Mouse (Mus musculus) lung, embryonic 15.5 days (tissue): ENCODE results near the gene Mif. TPM values are rescaled to one million over a fixed set of nuclear protein-coding genes. Genes with fewer than 3 reads are reported as not detected.

Experiments
- ATAC-seq: fragments of 200-750 bp; cut with Nextera tagmentation; 2 replicates; pipeline ENCODE4 v1.8.0; 2017; ENCODE audit warnings: moderate number of reproducible peaks, borderline replicate concordance; ENCODE audit not compliant: low FRiP score, low TSS enrichment; ENCODE audit errors: extremely low read depth
- H3K27ac ChIP-seq: fragments of 300-500 bp; sonication (generic); 2 replicates; pipeline ENCODE4 v1.5.1; 2015; ENCODE audit warnings: moderate library complexity, mild to moderate bottlenecking, inconsistent platforms
- H3K27me3 ChIP-seq: fragments of 300-500 bp; sonication (generic); 2 replicates; pipeline ENCODE4 v1.6.1; 2015; ENCODE audit warnings: inconsistent platforms
- H3K36me3 ChIP-seq: fragments of 300-500 bp; sonication (generic); 2 replicates; pipeline ENCODE4 v1.6.1; 2015; ENCODE audit warnings: inconsistent platforms
- H3K4me1 ChIP-seq: fragments of 300-500 bp; sonication (generic); 2 replicates; pipeline ENCODE4 v1.6.1; 2015; ENCODE audit warnings: inconsistent platforms
- H3K4me2 ChIP-seq: fragments of 300-500 bp; sonication (generic); 2 replicates; pipeline ENCODE4 v1.6.1; 2015; ENCODE audit warnings: inconsistent platforms, mild to moderate bottlenecking, moderate library complexity
- H3K4me3 ChIP-seq: fragments of 300-500 bp; sonication (generic); 2 replicates; pipeline ENCODE4 v1.5.1; 2015; ENCODE audit warnings: mild to moderate bottlenecking, inconsistent platforms
- H3K9ac ChIP-seq: fragments of 300-500 bp; sonication (generic); 2 replicates; pipeline ENCODE4 v1.6.1; 2015; ENCODE audit warnings: inconsistent platforms
- H3K9me3 ChIP-seq: fragments of 300-500 bp; sonication (generic); 2 replicates; pipeline ENCODE4 v1.6.1; 2016; ENCODE audit warnings: inconsistent platforms
- WGBS: fragments of 180-500 bp; shearing (Covaris S2); methylation state at CpG from one replicate; pipeline ENCODE4 v1.1.7; 2015; 5-methylcytosine and 5-hydroxymethylcytosine counted together
- polyA plus RNA-seq: library from polyadenylated mRNA; unstranded; fragments of >200 nt; fragmentation: Nextera tagmentation; extraction: Ambion mirVana; gene quantifications from 2 replicates; pipeline ENCODE4 v1.2.1, GENCODE M21; 2015

Mif gene
- polyA plus RNA-seq, 1 experiment from 2014 or later: 1,625 TPM

DNA sequence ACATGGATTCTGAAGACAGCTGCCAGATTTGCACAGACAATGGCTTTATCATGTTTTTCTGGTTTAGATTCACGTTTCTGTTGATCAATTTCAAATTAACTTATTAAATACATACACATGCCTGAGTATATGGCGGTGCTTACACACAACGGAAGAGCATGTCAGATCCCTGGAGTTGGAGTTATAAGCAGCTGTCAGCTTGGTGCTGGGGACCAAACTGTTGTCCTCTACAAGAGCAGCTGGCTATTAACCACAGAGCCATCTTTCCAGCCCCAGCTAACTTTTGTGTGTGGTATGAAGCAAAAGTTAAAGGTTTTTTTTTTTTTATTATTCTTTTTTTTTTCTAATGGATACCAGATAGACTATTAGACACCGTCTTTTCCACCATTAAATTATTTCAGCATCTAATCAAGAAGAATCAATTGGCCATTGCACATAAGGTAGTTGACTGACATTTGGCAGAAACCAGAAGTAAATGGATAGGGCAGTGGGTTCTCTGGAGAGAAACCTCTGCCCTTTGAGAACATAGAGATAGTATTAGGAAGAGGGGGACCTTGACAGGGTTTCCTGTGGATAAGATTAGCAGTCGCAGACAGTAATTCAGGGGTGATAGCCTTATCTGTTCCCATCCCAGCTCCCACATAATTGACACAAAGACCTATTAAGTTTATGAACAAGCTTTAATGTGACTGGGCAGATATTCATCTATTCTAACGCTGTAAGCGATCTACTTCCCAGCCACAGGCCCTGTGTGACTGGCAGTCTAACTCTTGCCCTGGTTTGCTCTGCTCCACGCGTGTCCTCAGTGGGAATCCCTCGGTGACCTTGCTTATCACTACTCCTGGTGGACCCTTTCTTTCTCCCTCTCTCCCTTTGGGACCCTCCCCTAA lies 12.2 kb upstream of the Mif start:
- no peaks in the 10 kb centered on the region for H3K9me3 ChIP-seq
- H3K9ac ChIP-seq: no peak overlapping the region; the same call in 1 of the 2 replicates
- H3K27ac ChIP-seq: no peak overlapping the region
- no peaks in the 10 kb centered on the region for H3K36me3 ChIP-seq
- peaks cover 9% of the 10 kb centered on the region; the same call in 1 of the 2 replicates for H3K4me1 ChIP-seq
- H3K4me2 ChIP-seq: peak overlapping the region; percentile 62
- 32% methylated on average over 10 of the region's 10 CpGs for WGBS
- H3K4me3 ChIP-seq: peak overlapping the region; percentile 41
- H3K27me3 ChIP-seq: no peaks in the 10 kb centered on the region
- ATAC-seq: no peak

DNA sequence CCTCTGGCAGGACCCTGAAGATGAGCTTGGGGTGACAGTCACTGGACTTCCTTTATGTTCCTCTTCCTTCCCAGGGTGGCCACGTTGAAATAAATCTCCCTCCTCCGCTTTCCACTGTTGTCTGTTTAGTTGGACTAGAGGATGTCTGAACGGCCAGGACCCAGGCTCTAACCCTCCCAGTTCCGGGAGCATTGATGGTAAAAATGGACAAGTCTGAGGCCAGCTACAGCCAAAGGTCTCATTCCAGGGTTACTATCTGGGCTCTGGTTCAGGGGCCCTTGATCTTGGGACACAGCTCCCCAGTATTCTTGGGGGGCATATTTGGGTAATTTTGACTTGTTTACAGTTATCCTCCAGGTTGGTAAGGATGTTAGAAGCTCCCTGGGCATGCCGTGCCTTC lies 1.5 kb upstream of the Mif start:
- Histone ChIP-seq H3K9me3 (no peaks in the 10 kb centered on the region), H3K4me3 (no peak overlapping the region), H3K4me2 (no peak overlapping the region), H3K27me3 (no peaks in the 10 kb centered on the region), H3K9ac (no peak overlapping the region), H3K4me1 (peaks cover 24% of the 10 kb centered on the region), H3K27ac (no peak overlapping the region), H3K36me3 (peaks cover 10% of the 10 kb centered on the region; the same call in 1 of the 2 replicates)
- no peak for ATAC-seq
- WGBS: 76% methylated on average over 5 of the region's 5 CpGs

DNA sequence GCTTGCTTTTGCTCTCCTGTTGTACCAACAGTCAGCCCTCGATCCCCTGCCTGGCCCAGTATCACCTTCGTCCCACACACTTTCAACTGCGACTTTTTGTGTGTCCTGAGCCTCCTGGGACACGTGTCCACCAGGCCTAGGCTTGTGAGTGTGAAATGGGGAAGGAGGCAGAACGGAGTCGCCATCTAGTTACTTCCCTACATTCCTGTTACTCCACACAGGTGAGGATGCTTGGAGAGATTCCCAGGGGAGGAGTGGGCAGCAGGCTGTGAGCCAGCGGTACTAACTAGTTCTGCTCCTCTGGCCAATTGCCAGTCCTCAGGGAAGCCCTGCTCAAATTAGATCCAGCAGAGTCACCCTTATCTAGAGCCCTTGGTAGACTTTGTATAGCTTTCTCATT lies 706 bp upstream of the Mif start:
- no peak overlapping the region for H3K4me3 ChIP-seq
- H3K9ac ChIP-seq: peak overlapping the region; percentile 90; the same call in 1 of the 2 replicates
- H3K27ac ChIP-seq: peak overlapping the region; percentile 97
- no peaks in the 10 kb centered on the region for H3K27me3 ChIP-seq
- peaks cover 10% of the 10 kb centered on the region; the same call in 1 of the 2 replicates for H3K36me3 ChIP-seq
- H3K9me3 ChIP-seq: no peaks in the 10 kb centered on the region
- H3K4me1 ChIP-seq: peaks cover 24% of the 10 kb centered on the region
- ATAC-seq: no peak
- 28% methylated on average over 7 of the region's 7 CpGs for WGBS
- peak overlapping the region; percentile 64 for H3K4me2 ChIP-seq

- H3K27ac ChIP-seq: peak overlapping the region; percentile 97
- WGBS: 3% methylated on average over 27 of the region's 27 CpGs
- peak overlapping the region; percentile 64 for H3K4me2 ChIP-seq
- H3K4me3 ChIP-seq: peak overlapping the region; percentile 86
- H3K9me3 ChIP-seq: no peaks in the 10 kb centered on the region
- peaks cover 10% of the 10 kb centered on the region; the same call in 1 of the 2 replicates for H3K36me3 ChIP-seq
- H3K9ac ChIP-seq: peak overlapping the region; percentile 90
- H3K27me3 ChIP-seq: no peaks in the 10 kb centered on the region
- peaks cover 24% of the 10 kb centered on the region for H3K4me1 ChIP-seq
- ATAC-seq: peak; percentile 67
These were observed 813 bp downstream of the Mif start for GRCm38 (mm10) chr10:75859107-75859746.

DNA sequence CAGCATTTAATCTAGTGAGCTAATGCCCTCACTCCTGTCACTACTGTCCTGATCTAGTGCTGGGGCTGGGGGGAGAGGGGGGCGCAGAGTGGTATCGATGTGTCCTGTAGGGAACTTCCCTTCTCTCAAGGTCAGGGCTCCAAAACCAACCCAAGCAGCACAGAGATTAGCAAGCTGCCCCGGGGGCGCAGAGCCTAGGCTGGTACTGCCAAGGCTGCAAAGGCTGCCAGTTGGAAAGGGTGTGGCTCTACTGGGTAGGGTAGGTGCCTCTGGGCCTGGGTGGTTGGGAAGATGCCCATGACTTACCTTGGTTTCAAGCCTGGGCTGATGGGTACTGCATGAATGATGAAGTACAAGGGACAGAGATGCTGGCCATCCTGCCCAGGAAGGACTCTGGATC lies 2.4 kb downstream of the Mif start:
- Histone ChIP-seq H3K9ac (no peak overlapping the region), H3K9me3 (no peaks in the 10 kb centered on the region)
- WGBS: 91% methylated on average over 4 of the region's 4 CpGs

GRCm38 (mm10) chr10:75856976-75857375 lies 3.1 kb downstream of the Mif start:
- Histone ChIP-seq H3K9me3 (no peaks in the 10 kb centered on the region), H3K4me3 (no peak overlapping the region), H3K36me3 (peaks cover 10% of the 10 kb centered on the region; the same call in 1 of the 2 replicates), H3K27ac (no peak overlapping the region), H3K4me1 (peaks cover 24% of the 10 kb centered on the region), H3K9ac (no peak overlapping the region), H3K4me2 (no peak overlapping the region), H3K27me3 (no peaks in the 10 kb centered on the region)
- WGBS: 75% methylated on average over 3 of the region's 3 CpGs
- no peak for ATAC-seq

More for the DNA sequence above, 2.4 kb downstream of the Mif start:
- H3K4me3 ChIP-seq: no peak overlapping the region
- H3K36me3 ChIP-seq: peaks cover 10% of the 10 kb centered on the region; the same call in 1 of the 2 replicates
- no peak overlapping the region for H3K4me2 ChIP-seq
- no peak overlapping the region for H3K27ac ChIP-seq
- peaks cover 24% of the 10 kb centered on the region for H3K4me1 ChIP-seq
- no peaks in the 10 kb centered on the region for H3K27me3 ChIP-seq
- ATAC-seq: no peak

DNA sequence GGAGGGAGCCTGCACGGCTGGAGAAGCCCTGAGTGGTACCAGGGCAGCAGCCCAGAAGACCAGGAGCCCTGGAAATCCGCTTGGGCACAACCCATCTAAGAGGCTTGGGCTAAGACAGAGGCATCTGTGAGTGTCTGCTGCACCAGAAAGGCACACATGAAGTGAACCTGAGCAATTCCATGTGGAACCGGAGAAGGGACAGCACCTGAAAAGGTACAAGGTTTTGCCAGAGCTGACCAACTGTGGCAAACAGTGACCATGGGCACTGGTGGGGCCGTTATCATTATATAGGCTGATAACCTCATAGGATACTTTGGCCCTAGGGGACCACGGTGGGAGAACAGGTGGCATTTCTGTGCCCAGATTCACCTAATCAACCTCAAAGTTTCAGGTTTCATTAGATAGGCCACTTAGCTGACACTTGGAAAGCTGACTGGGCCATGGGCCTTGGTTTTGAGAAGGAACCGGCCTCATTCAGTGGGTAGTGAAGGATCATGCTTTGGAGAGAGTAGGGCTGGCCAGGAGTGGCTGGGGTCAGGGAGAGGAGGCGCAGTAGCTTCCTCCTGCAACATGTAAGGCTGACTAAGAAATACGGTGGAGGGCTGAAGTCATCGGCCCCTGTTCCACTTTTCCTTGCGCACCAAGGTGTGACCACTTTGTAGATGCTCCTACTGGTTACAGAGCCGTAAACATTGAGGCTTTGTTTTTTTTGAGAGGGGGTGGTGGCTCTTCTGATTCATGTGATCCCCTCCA lies 3.7 kb downstream of the Mif start:
- H3K4me2 ChIP-seq: no peak overlapping the region
- no peaks in the 10 kb centered on the region for H3K27me3 ChIP-seq
- no peak overlapping the region for H3K9ac ChIP-seq
- H3K4me3 ChIP-seq: no peak overlapping the region
- peaks cover 10% of the 10 kb centered on the region; the same call in 1 of the 2 replicates for H3K36me3 ChIP-seq
- H3K4me1 ChIP-seq: peaks cover 23% of the 10 kb centered on the region
- H3K9me3 ChIP-seq: no peaks in the 10 kb centered on the region
- ATAC-seq: no peak
- no peak overlapping the region for H3K27ac ChIP-seq
- 72% methylated on average over 11 of the region's 11 CpGs for WGBS

DNA sequence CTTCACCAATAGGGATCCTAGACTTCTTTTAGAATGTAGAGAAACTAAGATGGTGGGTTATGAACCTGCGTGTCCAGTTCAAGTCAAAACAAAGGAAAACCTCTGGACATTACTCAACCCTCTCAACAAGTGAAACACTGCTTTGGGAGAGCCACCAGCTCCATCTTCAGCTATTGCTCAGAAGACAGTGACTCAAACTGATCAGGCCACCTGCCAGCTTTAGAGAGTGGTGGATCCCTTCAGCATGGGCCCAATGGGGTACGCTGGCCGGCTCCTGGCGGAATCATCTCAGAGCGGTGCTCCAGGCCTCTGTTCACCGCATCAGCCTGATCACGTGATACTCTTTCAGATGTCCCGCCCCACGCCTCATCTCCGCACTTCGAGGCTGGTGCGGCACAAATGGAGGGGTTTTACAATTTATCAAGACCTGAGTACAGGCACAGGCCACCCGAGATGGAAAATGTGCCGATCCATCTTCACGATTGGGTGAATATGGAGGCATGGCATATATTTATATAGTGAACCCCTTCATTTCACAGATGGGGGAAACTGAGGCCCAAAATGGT lies 4.5 kb downstream of the Mif start:
- WGBS: 82% methylated on average over 15 of the region's 15 CpGs
- Histone ChIP-seq H3K27ac (no peak overlapping the region), H3K4me3 (no peak overlapping the region), H3K36me3 (peaks cover 10% of the 10 kb centered on the region; the same call in 1 of the 2 replicates), H3K27me3 (no peaks in the 10 kb centered on the region), H3K9me3 (no peaks in the 10 kb centered on the region), H3K4me1 (peaks cover 15% of the 10 kb centered on the region), H3K4me2 (no peak overlapping the region), H3K9ac (no peak overlapping the region)
- ATAC-seq: no peak

GRCm38 (mm10) chr10:75854791-75855190 lies 5.2 kb downstream of the Mif start:
- Histone ChIP-seq H3K27ac (no peak overlapping the region), H3K4me3 (no peak overlapping the region), H3K27me3 (no peaks in the 10 kb centered on the region), H3K36me3 (peaks cover 10% of the 10 kb centered on the region; the same call in 1 of the 2 replicates), H3K9ac (no peak overlapping the region), H3K9me3 (no peaks in the 10 kb centered on the region), H3K4me1 (peaks cover 12% of the 10 kb centered on the region), H3K4me2 (no peak overlapping the region)
- 72% methylated on average over 6 of the region's 6 CpGs for WGBS
- no peak for ATAC-seq

- Histone ChIP-seq H3K27me3 (no peaks in the 10 kb centered on the region), H3K4me3 (no peak overlapping the region), H3K36me3 (peaks cover 10% of the 10 kb centered on the region; the same call in 1 of the 2 replicates), H3K27ac (no peak overlapping the region), H3K4me2 (no peak overlapping the region), H3K4me1 (peaks cover 11% of the 10 kb centered on the region), H3K9me3 (no peaks in the 10 kb centered on the region), H3K9ac (no peak overlapping the region)
- WGBS: 34% methylated on average over 5 of the region's 5 CpGs
- no peak for ATAC-seq
These were observed 5.9 kb downstream of the Mif start for GRCm38 (mm10) chr10:75854096-75854495.

- no peak overlapping the region for H3K4me3 ChIP-seq
- H3K9me3 ChIP-seq: no peaks in the 10 kb centered on the region
- H3K4me2 ChIP-seq: no peak overlapping the region
- H3K27ac ChIP-seq: no peak overlapping the region
- H3K27me3 ChIP-seq: no peaks in the 10 kb centered on the region
- peak; percentile 53; the same call in 1 of the 2 replicates for ATAC-seq
- peaks cover 4% of the 10 kb centered on the region for H3K4me1 ChIP-seq
- H3K36me3 ChIP-seq: peaks cover 10% of the 10 kb centered on the region; the same call in 1 of the 2 replicates
- no peak overlapping the region for H3K9ac ChIP-seq
- 25% methylated on average over 10 of the region's 10 CpGs for WGBS
These were observed 6.6 kb downstream of the Mif start for GRCm38 (mm10) chr10:75853452-75853851.
